Mouse (Mus musculus): ENCODE measurements around the gene Eif5a2.
"Not testable (repeated sequence)": the region's sequence is repeated elsewhere in the genome, so short reads cannot be mapped to it uniquely, and the experiment has no call there.

Gene Eif5a2

DNA sequence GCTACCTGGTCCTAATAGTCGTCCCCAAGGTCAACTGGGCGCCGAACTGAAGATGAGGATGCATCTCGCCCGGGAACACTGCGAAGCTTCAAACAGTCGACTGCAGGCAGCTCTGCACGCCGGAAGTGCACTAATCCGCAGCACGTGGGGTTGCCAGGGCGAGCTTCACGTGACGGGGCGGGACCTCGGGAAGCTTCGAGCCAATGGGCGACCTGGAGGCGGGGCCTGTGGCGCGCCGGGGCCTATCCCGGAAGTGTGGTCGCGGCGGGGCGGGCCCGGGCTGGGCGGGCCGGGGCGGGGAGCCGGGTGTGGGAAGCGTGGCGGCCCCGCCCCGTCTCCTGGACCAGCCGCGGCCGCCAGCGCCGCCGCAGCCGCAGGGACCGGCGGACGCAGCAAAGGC lies at the start of gene Eif5a2:
Gene Eif5a2 (plus strand): TSS at position 283 of the 400 bp plus-strand sequence.
- DNase-seq (ENCODE audit: extremely low spot score): peak; percentile 92

DNA sequence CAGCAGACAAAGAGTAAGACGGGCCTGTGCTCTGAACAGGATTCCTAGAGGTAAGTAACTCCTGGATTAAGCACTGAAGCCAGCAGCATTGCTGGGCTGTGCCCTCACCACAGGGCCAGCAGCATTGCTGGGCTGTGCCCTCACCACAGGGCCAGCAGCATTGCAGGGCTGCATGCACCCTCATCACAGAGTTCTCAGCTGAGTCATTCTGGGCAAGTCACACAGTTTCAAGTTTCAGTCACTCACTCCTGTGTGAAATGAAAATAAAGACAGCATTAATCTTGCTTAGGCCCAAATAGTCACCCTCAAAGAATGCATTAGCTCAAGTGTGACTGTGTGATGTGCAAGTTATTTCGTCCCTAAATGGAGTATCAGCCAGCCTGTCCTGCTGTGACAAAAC lies 46.4 kb upstream of the Eif5a2 start:
- DNase-seq (ENCODE audit: extremely low spot score): no peak

DNA sequence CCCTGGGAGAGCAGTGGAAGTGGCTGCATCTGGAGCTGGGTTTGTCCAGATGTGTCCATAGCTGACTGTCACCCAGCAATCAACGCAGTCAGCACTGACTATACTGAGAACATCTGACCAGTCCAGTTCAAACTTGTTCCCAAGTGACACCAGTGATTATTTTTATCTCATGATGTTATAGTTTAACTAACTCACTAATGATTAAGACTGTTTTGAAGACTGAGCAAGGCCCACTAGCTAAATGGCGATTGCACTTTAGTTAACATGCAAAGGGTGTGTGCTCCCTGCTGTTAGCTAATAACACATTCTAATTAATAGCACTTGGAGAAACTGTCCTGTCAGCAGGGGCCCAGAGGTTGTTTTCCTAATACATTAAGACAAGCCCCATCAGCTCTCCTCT lies 44.1 kb upstream of the Eif5a2 start:
- DNase-seq (ENCODE audit: extremely low spot score): no peak

DNA sequence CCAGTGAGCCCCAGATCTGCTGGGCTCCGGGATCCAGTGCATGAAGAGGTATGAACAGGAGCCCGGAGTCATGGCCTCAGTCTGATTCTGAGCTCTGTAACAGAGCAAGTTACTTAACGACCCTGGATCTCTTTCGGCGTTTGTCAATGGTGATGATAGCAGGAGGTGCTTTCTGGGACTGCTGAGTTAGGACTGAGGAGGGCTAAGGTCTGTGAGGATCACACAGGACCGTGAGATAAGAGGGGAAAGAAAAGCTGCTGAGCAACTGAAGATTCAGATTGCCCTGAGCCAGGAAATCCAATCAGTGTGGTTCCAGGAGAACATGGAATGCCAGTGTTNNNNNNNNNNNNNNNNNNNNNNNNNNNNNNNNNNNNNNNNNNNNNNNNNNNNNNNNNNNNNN lies 40.7 kb upstream of the Eif5a2 start:
- no peak for DNase-seq (ENCODE audit: extremely low spot score)

DNA sequence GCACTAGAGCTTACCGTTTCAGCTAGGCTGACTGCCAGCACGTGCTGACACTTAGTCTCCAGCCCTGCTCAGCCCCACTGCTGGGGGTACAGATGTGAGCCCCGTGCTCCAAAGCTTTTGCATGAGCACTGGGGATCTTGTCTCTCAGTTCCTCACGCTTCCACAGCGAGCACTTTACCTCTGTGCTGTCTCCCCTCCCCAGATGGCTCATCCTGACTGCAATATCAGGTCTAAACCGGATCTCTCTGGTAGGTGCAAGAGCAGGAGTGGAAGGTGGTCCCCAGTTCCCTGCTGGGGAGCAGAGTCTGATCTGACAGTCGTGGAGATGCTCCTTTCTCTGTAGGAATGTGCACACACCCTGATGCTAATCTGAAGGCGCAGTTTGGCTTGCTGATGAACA lies 37.8 kb upstream of the Eif5a2 start:
- DNase-seq (ENCODE audit: extremely low spot score): no peak

DNA sequence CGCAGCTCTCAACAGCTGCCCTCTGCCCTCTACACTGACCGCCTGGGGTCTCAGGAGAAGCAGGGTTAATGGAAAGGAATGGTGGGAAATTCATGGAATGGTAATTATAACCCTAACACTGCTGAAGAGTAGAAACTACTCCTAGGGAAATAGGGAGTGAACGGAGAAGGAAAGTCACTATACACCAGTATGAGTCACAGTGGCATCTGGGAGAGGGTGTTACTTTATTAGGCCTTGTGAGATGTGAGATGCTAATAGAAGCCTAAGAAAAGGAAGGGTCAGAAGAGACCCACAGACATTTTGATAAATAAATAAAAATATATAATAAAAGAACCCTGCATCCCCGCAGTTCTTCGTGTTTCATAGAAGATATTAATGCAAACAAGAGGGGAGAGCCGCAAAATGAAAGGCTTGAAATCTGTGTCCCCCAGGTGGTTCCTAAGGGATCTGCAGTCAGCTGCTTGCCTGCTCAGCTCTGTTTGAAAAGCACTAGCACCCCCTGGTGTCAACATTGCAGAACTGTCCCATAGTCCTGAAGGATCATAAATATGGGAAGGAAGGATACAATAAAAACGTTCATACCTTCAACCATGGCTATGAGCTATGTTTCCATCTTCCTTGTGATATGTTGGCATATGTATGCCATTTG lies 35.1 kb upstream of the Eif5a2 start:
- DNase-seq (ENCODE audit: extremely low spot score): peak; percentile 72

DNA sequence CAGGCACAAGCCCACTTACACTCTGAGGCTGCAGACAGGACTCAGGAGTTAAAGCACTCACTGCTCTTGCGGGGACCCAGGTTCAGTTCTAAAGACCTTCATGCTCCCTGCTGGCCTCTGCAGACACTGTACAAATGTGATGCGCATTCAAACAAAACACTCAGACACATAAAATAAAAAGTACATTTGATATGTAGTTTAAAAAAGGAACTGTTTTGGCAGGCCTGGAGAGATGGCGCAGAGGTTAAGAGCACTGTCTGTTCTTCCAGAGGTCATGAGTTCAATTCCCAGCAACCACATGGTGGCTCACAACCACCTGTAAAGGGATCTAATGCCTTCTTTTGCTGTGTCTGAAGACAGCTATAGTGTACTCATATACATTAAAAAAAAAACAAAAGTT lies 32.9 kb upstream of the Eif5a2 start:
- DNase-seq (ENCODE audit: extremely low spot score): no peak

DNA sequence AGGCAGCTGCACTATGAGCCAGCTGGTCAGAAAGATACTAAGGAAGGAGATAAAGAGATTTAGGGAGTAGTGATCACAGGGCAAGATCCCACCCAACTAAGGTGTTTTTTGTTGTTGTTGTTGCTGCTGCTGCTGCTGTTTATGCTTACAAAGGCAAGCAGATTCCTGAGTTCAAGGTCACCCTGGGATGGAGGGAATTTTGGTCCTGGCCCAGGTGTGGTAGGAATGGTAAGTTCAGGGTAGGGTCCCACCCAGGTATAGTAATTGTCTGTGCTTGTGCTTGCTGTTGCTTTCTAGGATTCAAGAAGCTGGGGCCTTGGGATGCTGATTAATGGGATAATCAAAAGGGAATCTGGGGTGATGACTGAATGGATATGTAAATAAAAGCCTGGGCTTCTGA lies 32.1 kb upstream of the Eif5a2 start:
- DNase-seq (ENCODE audit: extremely low spot score): no peak

DNA sequence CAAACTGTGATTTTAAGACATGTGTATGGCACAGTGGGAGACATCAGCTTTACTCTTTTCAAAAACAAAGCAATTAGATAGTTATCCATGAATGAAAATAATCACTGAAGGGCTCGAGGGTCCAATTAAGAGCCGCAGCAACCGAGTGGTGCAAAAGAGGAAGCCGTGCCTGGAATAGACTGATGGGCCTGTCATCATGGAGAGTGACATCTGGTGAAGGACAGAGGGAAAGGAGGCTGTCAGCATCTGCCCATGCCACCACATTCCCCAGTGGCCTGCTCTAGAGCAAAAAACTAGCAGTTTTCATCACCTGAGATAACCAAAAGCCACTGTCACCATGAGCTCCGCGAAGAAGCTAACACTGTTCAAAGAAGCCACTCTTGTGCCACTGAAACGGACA lies 25.6 kb upstream of the Eif5a2 start:
- no peak for DNase-seq (ENCODE audit: extremely low spot score)

DNA sequence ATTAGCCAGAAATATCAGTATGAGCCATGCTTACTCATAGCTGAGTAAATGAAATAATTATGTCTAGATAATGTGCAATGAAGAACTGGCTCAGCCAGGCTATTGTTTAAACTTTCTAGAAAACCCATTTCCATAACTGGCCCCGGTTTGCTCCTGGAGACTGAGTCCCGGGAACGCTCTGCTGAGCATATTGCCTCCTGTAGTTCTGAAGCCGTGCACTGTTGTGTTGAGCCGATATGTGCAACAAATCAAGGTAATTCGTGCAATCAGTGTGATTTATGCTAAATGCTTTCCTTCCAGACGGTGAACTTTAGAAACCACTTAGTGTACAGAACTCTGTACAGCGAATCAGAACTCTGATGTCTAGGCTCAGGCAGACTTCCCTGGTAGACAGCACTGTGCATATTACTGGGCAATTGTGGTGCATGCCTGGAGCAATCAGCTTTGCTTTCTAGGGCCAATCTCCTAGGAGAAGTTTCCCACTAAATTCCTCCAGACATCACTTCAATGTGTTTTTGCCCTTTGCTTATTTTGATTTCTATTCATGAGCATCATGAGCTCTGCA lies 19.8 kb upstream of the Eif5a2 start:
- DNase-seq (ENCODE audit: extremely low spot score): no peak

DNA sequence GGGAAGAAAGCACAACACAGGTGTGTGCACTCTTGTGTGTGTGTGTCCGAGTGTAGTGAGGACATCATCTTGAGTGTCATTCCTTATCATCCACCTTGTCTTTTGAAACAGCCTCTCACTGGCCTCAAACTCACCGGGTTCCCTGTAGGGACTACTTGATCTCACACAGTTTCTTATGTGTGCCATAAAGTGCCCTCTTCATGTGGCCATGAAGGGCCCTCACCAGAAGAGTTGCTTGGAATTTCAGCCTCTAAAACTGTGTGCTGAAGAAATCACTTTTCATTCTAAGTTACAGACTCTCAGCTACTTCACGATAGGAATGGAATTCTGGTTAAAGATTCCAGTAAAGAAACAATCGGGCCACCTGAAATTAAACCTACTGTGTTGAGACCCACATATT lies 14.1 kb upstream of the Eif5a2 start:
- no peak for DNase-seq (ENCODE audit: extremely low spot score)

DNA sequence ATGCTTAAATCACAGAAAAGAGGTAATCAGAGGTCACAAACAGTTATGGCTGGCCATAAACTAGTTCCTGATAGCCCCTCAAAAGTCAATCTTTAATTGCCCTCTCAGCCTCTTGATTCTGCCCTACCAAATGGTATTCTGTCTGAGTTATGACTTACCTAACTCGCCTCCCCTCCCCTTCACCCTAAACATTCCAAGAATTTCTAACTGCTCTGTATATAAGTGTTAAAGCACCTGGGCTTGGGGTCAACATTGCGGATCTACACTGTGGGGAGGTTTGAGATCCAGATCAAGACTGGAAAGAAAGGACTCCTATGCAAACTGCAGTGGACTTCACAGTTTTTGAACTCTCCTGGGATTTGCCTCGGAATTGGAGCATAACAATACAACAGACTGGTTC lies 12.9 kb upstream of the Eif5a2 start:
- DNase-seq (ENCODE audit: extremely low spot score): no peak

DNA sequence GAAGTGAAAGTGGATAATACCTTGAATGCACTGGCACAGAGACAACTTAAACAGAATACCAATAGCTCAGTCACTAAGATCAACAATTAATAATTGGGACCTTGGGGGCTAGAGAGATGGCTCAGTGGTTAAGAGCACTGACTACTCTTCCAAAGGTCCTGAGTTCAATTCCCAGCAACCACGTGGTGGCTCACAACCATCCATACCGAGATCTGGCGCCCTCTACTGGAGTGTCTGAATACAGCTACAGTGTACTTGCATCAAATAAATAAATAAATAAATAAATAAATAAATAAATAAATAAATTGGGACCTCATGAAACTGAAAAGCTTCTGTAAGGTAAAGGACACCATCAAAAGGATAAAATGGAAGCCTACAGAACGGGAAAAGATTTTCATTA lies 8.2 kb upstream of the Eif5a2 start:
- DNase-seq (ENCODE audit: extremely low spot score): not testable (repeated sequence)

DNA sequence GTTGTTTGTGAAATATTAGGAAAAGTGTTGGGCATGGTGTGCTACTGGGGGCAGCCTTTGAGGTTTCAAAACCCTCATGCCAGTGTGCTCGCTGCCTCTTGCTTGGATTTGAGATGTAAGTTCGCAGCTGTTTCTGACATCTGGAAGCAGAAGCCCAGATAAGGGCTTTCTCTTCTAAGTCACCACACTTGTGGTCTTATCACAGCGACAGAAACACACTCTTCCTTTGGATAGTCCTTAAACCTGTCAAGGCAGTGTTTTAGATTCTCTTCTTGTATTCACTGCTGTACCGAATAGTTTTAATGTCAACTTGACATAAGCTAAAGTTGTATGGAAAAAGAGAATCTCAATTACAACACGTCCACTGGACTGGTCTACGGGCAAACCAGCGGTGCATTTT lies 5.7 kb upstream of the Eif5a2 start:
- DNase-seq (ENCODE audit: extremely low spot score): no peak

DNA sequence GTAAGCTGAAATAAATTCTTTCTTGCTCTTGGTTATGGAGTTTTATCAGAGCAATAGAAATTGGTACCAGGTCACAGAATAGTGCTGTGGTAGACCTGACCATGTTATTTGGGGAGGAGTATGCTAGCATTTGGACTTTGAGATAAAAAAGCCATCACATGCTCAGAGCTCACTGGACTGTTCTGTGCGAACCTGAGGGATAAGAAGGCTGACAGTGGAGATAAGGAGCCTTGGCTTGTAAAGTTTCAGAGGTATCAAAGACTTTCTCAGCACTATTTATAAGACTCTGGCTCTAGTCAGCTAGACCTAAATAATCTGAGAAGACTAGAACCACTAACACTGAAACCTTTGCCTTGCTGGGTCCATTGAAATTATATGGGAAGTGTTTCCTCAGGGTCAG lies 5.1 kb upstream of the Eif5a2 start:
- DNase-seq (ENCODE audit: extremely low spot score): no peak

DNA sequence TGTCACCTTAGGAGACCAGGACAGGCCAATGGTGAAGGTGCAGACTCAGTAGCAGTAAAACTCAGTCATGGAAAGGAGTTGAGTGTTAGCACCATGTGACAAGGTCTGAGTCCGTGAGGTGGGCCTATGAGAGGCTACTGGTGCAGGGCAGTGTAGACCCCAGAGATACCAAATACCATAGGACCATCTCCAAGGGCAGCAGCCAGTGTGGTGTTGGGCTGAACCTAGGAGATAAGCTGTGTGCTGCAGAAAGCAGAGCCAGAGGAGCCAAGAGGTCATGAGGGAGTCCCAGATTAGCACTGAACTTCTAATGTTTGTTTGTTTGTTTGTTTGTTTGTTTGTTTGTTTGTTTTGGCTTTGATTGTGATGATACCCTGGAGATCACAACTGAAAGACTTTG lies 4.6 kb upstream of the Eif5a2 start:
- no peak for DNase-seq (ENCODE audit: extremely low spot score)

DNA sequence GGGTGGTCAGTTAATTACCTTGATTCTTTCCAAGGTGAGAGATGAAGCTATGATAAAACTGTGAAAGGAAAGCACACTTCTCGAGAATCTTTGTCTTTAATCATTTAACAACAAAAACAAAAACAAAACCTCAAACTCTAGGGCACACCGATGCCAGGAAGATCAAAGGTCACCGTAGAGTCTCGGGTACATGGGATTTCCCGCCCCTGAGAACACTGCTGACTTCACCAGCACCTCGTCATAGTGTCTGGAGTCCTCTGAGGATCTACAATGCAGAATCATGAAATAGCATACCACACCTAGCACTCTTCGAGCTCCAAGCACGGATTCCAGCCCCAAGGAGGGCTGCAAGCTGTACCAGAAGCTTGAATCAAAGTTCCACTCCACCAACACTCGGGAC lies 565 bp upstream of the Eif5a2 start:
- no peak for DNase-seq (ENCODE audit: extremely low spot score)

DNA sequence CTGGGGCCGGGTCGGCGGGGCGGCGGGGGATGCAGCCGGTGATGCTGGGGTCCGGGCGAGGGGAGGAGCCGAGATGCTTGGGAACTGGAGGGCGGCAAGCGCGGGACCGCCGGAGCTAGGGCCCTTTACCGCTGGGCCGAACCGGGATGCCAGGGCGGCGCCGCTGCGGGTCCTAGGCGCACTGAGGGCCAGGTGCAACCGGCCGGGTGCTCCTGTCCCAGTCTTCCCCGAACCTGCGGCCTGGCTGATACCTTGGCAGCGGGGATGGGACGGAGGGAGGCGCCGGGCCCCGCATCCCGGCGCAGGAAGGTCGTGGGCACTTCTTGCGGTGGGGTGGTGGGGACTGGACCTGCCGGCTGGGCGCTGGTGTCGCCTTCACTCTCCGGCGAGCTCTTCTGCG lies 346 bp downstream of the Eif5a2 start:
- DNase-seq (ENCODE audit: extremely low spot score): no peak

DNA sequence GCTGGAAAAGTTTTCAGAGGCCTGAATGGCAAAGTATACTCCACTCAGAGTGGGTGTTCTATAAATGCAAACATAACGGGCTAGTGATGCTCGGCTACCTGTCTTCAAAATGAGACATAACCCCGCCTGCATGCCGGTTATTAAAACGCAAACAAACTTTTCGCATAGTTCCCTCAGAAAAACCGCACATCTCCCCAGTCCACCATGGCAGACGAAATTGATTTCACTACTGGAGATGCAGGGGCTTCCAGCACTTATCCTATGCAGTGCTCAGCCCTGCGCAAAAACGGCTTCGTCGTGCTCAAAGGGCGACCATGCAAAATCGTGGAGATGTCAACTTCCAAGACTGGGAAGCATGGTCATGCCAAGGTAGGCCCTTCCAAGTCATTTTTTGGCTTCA lies 772 bp downstream of the Eif5a2 start:
- DNase-seq (ENCODE audit: extremely low spot score): no peak

DNA sequence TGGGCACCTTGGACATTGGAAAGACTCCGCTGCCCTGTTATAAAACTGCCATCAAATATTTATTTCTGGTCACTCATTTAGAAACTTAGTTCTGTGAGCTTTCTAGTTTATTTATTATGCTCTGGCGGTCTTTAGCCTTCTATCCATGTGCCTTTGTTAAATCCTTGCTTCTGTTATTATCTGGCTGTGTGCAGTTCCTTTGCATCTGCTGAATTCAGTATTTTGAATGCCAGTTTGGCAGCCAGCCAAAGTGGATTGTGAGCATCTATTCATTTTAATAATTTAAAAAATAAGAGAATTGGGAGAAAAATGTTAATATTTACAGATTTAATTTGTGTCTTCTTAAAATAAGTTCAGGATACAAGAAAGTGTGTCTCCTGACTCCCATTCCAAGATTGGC lies 3.1 kb downstream of the Eif5a2 start:
- DNase-seq (ENCODE audit: extremely low spot score): no peak

DNA sequence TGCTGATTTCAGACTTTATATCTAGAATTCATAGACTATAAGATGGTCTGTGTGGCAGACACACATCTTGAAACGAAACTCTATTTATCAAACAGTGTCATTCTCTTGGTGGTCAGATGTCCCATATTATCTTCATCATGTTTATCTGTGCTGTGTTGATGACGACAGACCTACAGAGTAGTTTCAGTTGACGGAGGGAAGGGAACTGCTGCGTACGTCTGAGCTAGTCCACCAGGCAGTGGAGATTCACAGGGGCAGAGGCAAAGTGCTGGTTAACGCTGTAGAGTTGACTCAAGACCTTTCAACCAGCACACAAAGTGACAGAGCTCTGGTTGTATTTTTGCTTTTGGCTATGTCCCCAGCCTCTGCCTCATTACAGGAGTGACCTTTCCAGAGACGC lies 13.8 kb downstream of the Eif5a2 start:
- no peak for DNase-seq (ENCODE audit: extremely low spot score)

DNA sequence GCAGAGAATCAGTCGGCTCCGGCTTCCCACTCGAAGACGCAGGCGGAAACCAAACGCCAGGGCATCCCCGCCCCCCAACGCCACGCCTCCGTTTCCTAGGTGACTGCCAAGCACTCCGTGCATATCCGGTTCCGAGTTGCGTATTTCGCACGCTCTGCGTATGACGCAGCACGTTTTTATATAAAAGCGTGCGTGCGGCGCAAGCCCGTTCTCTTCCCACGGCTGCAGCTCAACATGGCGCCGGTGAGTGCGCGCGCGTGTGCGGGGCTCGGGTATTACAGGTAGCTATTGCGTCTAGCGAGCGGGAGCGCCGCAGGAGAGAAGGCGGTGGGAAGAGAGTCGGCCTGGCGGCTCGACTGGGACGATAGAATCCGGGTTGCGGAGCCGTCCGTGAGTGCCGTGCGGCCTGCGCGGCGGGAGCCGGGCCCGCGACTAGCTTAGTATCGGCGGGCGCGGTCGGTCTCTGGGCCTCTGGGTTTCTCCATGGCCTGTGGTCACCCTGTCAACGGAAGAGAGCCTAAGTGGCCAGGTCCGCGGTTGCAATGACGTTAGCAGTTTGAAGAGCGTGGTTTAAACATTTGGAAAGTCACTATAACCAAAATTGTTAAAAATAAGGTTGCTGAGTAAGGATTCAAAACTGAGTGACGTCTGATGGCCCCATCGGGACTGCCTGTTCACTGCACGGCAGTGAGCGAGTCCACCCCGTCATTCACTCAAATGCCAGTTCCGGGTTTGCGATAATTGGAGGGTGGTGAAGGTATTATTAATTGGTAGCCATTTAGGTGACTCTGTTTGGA lies 24.4 kb downstream of the Eif5a2 start, which contains the start of gene Rpl22l1:
Gene Rpl22l1 (plus strand): TSS at position 136 of the 797 bp plus-strand sequence.
- peak; percentile 96 for DNase-seq (ENCODE audit: extremely low spot score)

DNA sequence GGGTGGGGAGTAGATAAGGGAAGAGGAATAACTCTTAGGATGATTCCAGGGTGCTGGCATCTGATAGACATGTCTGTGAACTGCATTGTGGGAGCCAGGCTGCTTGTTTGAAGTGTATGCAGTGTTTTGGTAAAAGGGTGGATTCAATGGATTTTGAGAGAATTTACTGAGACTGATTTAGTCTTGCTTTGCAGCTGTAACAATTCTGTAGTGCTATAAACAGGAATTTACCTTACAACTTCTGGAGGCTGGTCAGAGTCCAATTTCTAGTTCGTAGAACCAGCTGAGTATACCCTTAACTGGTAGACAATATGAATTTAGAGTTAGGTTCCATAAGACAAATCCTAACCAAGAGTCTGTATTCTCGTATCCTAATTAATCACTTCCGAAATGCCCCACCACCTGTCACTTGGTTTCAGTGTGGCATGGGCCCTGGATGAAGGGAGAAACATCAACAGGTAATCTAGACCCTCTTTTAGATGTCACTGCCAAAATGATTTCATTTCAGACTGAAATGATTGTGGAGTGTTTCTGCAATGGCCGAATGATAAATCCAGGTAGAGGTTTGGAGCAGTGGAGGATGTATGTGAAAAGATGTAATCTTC lies 27.1 kb downstream of the Eif5a2 start:
- no peak for DNase-seq (ENCODE audit: extremely low spot score)
